Mouse (Mus musculus) layer of hippocampus, postnatal 14 days (tissue): ENCODE measurements around the gene Acsf2. TPM values are rescaled to one million over a fixed set of nuclear protein-coding genes. Genes with fewer than 3 reads are reported as not detected.

Experiments
- DNase-seq, 2 experiments: peaks; one replicate each; pipeline ENCODE4 v3.0.0; 2021 to 2022; ENCODE audit warnings: low spot score in 2 of 2, mixed read lengths in 1 of 2
- total RNA-seq, 2 experiments: library from RNA; stranded (reverse); gene quantifications; 2 replicates each; pipeline ENCODE4 v1.2.3; 2021

Gene Acsf2
- total RNA-seq, 2 experiments from 2014 or later, result 20.9 to 23.0 TPM

DNA sequence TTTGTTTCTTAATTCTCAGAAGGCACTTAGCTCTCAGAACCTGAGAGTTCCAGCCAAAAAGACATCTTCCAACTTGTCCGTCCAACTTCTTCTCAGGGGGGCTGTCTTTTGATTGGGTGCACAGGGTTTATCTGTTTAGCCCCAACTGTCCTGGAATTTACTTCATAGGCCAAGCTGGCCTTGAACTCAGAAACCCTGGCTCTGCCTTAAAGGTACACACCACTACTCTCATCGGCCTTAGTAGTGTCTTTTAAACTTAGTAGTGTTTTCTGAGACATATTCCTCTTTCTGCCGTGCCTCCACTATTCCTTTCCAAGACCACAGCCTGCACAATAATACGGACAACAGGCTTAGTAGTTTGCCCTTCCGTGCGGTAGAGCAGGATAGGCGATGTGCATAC lies 1.2 kb downstream of the Acsf2 start:
- no peak for DNase-seq

DNA sequence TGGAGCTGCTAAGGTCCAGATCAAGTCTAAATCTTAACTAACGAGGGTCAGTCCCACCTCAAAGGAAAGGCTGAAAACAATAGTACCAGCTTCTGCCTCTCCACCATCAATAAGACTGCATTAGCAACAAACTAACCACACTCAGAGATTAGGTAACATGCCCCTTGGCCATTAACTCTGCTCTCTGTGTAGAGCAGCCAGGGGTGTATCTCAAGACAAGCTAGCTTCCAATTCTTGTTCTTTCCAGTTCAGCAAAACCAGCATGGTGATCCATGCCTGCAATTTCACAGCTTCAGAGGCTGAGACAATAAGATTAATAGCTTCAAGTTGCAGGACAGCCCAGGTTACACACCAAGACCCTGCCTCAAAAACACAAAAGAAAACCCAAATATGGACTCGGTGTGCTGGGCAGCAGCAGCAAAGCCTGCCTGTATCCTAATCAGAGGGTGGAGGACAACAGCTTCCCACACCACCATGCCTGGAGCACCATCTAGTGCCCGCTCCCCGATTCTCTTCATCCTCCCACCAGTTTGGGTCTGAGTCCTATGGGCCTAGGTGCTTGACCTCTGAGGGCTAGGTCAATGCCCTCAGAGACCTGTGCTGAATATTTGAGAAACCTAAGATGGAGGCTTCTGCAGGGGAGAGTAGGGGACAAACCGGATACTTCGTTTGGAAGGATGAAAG lies 3.1 kb downstream of the Acsf2 start:
- no peak for DNase-seq

DNA sequence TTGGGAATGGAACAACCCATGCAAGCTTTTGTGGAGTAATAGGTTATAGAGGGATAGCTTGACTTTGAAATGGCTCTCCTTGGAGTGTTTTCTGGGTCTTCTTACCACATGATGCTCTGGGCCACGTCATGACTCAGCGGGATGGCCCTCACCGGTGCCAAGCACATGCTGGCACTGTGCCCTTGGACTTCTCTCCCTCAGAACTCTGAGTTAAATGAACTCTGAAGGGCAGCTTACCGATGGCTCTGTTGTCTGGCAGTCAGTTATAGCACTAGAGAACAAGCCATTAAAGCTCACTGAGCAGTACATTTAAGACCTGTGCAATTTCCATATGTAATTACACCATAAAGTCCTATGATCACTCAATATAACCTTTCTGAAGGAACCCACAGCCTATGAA lies 4.4 kb downstream of the Acsf2 start:
- no peak for DNase-seq

DNA sequence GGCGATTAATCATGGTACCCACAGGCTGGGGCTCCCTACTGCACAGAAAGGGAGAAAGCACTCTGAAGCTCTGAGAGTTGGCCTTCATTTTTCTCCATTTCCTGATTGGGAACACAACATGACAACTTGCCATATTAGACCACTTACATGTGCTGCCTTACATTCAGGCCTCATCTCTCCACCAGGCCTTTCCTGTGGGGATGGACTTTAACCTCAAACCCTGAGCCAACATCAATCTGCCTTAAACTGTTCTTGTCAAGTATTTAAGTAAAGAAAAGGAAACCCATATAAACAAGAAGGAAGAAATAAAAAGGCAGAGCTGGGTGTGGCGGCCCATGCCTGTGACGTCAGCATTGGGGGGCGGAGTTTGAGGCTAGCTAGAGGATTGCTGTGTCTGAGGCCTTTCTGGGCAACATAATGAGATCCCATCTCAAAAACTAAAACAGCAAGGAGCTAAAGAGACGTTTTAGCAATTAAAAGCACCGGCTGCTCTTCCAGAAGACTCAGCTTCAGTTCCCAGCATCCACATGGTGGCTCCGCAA lies 5.3 kb downstream of the Acsf2 start:
- no peak for DNase-seq

DNA sequence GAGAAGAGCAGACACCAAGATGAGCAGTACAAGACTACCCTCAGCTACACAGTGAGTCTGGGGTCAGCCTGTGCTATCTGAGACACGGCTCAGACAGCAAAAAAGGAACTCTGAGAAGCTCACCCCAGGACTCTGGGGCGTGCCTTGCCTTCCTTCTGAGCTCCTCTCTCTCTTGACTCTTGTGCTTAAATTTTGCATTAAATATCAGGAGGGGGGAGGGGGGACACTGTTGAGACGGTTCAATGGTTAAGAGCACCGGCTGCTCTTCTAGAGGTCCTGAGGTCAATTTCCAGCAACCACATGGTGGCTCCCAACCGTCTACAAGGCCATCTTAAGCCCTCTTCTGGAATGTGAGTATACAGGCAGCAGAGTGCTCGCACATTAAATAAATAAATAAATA lies 14.2 kb downstream of the Acsf2 start:
- no peak for DNase-seq

DNA sequence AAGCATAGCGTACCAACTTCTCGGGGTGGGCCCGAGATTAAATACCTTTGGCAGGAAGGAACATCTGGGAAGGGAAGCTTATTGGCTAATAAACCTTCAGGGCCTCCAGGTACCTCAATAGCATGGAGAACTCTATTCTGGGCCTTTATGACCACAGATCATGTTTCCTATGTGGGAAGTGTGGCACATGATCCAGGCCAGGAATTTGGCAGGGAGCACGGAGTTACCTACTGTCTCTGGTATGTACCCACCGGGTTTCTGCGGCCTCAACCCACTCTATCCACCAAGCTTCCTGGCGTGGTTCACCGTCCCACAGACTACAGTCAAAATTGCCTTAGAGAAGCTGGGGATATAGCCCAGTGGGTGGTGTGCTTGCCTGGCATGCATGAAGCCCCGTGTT lies 16.6 kb downstream of the Acsf2 start:
- no peak for DNase-seq

DNA sequence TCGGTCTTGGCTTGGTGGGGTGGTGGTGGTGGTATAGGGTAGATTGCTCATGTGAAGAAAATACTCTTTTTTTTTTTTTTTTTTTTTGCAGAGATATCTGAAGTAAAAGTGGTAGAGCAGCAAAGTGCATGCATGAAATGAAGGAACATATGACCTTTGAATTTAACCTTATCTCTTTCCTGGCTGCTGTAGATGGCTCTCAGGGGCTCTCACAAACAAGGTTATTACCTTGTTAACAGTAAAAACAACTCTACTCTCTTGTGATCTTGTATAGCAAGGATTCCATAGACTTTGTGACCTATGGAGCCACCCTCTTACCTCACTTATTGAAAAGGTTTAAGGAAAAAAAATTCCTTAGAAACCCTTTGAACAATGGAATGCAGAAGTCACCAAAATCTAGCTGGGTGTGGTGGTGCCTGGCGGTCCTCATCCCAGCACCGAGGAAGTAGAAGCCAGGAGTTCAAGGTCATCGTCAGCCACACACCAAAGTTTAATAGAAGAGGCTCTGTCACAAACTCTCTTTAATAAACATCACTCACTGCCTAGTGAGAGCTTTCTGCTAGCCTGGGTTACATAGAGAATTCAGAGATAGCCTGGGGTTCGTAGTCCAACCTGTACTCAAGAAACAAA lies 21.4 kb downstream of the Acsf2 start:
- no peak for DNase-seq

DNA sequence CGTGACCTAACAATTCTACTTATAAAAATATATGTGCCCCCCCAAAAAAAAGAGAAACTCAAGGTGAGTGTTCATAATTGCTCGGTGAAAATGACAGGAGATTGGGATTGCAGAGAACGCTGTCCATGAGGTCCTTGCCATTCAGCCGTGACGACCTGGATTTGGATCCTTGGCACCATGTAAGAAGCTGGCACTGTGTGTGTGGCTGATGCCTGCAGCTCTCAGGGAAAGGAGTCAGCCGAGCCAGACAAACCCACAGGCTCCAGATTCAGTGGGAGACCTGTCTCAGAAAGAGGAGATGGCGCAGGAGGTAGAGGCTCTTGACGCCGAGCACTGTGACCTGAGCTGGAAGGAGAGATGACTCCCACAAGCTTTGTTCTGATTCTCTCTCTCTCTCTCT lies 25.3 kb downstream of the Acsf2 start:
- no peak for DNase-seq

DNA sequence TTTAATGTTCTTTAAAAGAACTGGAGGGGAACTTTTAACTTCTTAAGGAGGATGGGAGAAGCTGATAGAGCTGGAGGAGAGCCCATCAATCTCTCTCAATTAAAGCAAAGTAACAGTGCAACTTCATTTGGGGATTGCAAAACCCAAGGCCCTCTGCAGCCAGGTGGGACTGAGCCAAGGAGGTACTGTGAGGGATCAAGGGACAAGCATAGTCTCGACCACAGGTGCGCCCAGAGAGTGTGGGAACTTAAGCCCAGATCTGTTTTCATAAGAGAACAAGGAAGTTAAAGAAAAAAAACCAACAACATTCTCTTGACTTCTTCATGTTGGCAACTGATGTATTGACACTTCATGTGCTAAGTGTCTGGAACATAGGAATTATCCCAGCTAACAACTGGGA lies 26.6 kb downstream of the Acsf2 start:
- DNase-seq, result no peak

DNA sequence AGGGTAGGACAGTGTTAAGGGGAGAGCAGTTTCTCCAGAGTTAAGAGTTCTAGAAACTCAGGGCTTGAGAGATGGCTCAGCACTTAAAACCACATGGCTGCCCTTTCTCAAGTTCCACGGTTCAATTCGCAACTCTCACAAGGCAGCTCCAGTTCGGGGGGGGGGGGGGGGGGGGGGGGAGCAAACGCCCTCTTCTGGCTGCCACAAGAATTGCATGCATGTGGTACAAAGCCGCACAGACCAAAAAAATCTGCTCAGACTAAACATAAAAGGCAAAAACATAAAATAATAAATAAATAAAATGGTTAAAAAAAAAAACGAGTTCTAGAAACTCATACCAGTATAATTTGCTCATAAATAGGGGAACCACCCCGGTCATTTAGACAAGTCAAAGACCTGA lies 27.1 kb downstream of the Acsf2 start:
- DNase-seq, result no peak

DNA sequence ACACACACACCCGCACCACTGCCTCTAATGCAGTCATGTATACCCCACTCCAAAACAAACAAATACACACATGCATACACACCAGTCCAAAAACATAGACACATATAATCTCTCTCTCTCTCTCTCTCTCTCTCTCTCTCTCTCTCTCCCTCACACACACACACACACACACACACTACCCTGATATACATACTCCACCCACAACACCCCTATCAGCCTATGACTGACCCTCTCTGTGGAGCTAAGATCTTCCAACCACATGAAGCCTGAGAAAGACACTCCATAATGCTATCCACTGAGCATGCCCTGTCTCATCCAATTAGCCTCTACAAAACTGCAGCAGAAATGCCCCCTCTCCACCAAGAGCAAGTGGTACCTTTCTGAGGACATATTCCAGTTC lies 29.8 kb downstream of the Acsf2 start:
- DNase-seq, result no peak

DNA sequence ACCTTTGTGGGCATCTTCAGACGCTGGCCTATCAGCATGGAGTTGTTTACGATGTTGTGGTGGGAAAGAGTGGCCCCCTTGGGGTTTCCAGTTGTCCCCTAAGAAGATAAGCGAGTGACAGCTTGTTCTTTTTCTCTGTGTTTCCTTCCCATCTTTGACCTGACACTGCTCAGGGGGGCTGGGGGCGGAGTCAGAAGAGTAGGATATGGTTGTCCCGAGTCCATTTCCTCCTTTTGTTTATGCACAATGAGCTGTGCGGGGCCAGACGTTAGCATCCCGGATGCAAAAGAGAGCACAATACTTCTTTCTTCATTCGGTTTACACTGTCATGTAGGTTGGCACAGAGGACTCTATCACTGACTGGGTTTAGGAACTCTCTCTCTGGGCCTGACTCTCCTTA lies 31.1 kb downstream of the Acsf2 start:
- DNase-seq, result no peak

DNA sequence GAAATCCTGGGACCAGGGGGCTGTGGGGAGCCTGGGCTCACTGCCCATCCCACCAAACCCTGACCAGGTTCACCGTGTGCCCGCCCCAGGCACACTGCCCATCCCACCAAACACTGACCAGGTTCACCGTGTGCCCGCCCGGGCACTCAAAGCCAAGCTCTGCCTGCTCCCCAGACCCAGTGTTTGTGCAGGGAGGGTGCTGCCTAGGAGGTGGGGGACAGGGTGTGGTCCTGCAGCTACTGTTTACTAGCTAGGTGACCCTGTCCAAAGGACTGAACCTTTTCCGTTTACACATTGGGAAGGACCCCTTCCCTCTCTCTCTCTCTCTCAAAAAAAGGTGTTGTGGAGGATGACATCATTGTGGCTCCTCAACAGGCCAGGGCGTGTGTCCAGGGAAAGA lies 34.3 kb downstream of the Acsf2 start:
- DNase-seq, result no peak

DNA sequence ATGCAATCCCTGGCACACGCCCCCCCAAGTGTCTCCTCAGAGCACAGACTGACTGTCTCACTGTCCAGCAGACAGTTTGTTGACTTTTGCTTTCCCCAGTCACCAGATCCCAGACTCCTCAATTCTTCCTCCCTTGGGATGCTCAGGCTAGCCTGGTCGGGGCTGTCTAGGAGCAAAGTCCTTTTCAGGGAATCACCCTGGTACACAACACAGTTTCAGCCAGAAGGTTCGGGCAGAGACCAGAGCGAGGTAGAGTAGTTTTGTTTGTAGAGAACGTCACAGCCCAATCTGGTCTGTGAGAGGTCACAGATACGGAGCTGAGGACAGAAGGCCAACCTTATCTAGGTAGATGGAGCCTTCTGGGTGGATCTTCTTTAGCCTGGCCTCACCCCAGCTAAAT lies 35.1 kb downstream of the Acsf2 start:
- no peak for DNase-seq

DNA sequence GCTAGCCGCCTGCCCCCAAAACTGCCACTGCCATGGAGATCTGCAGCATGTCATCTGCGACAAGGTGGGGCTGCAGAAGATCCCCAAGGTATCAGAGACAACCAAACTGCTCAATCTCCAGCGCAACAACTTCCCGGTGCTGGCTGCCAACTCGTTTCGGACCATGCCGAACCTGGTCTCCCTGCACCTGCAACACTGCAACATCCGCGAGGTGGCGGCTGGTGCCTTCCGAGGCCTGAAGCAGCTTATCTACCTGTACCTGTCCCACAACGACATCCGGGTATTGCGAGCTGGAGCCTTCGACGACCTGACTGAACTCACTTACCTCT lies 36.6 kb downstream of the Acsf2 start:
- DNase-seq, result no peak

DNA sequence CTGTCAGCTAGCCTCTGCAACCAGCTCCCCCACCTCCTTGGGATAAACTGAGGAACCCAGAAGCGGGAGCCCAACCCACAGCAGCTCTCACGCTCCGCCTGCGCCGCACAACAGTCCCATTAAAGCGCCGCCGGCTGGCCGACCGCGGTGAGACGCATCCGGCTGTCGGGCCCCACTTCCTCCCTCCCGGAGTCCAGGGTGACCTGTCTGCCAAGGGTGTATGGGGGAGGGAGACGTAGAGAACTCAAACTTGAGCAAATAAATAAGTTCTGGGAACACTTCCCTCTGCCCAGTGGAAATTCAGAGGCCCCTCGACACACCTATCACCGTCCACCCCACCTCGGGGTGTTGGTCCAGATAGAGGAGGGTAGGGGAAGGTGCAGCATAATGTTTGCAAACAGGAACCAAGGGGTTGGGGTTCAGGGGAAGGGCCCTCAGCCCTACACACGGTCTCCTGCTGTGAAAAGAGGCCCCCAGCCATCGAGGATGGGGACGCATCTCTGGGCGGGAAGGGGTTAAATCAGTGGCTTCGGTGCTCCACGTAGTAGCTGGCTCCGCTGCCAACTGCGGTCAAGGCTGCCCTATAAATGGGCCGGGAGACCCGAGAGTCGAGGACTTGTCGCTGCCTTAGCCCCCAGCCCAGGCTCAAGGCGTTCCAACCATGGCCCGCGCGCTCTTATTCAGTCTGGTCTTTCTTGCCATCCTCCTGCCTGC lies 37.1 kb downstream of the Acsf2 start, which contains the start of gene Chad:
TSS of gene Chad (plus strand) at position 611 of the 714 bp plus-strand sequence.
- no peak for DNase-seq

DNA sequence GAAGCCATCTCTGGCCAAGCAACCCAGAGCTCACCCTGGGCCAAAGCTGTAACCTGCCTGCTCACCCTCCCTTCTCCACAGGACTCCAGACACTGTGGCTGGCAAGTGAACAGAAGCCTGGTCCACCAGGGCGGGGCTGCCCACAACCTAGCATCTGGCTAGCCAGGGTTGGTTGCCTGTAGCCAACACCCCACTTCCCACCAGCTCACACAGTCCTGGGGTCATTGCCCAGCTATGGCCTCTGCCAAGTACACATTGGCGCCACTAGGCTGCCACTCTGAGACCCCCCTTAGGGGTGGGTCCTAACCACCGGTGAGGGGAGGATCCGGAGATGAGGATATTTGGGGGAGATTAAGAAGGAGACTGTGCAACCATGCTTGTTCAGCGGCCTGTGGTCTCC lies 37.9 kb downstream of the Acsf2 start:
- DNase-seq, result no peak

DNA sequence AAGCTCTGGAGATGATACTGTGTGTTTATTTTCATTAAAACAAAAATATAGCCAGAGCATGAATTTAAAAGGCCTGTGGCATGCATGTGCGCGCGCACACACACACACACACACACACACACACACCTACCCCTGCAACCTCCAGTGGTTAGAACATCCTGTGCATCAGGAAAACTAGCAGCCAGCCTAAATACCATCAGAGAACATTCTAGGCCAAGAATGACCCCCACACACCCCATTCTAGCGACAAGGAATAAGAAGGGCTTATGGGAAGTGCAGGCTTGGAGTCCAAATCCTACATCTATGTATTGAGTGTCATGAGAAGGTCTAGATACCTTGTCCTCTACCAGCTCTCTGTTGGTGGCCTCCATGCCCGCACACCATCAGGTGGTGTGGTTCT lies 38.3 kb downstream of the Acsf2 start:
- DNase-seq, result no peak

DNA sequence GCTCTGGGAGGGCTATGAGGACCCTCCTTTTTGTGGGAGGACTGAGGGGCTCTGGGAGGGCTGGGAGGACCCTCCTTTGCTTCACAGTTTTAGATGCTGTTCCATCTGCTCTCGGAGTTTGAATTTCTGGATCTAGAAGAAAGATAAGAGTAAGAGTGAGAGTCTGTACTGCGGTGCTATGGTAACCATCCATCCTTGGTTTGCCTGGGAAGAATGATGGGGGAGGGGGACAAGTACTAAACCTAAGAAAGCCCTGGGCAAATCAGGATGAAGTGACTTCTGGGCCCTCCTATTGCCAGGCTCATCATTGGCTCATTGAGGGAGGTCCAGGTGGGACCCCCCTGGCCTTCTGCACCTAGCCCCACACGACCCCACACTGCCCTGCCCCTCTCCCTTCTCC lies 43.4 kb downstream of the Acsf2 start:
- no peak for DNase-seq

DNA sequence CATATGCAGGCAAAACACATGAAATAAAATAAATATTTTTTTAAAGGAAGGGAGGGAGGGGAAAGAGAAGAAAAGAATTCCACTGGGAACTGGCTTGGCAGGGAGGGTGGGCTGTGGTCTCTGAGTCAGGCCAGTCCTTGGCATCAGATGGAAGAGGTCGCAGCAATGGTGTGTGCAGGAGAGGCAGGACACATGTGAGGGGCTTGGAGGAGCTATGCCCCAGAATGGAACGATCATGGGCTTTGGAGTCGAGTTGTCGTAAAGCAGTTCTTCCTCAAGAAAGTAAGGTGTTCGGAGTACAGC lies 51.3 kb downstream of the Acsf2 start:
- DNase-seq, result no peak

DNA sequence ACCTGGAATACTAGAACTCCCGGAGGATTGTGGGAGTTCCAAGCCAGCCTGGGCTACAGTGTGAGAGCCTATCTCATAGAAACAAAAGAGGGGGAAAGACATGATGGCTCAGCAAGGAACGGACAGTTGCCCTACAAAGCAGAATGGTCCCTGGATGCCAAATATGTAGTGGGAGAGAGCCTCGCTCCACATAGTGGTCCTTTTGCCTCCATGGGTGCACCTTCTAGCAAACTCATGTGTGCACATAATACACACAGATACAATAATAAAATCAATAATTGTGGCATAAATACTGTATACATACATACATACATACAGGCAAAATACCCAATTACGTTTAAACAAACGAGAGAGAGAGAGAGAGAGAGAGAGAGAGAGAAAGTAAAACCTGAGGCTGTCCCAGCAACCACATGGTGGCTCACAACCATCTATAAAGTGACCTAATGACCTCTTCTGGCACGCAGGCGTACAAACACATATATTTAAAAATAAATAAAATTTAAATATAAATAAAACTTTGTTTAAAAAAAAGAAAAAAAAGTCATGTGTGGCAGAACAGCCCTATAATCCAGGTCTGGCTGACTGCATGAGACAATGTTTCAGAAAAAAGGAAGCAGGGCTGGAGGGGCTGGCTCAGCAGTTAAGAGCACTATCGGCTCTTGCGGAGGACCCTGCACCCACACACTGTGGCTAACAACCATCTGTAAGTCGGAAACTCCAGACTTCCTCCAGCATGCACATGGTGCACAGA lies 51.8 kb downstream of the Acsf2 start:
- peak in 1 of 2 experiments; percentile 56 for DNase-seq
